Mouse (Mus musculus): ENCODE results near the gene Sec23a.
"Not testable (repeated sequence)": the region's sequence is repeated elsewhere in the genome, so short reads cannot be mapped to it uniquely, and the experiment has no call there.

Sec23a gene

DNA sequence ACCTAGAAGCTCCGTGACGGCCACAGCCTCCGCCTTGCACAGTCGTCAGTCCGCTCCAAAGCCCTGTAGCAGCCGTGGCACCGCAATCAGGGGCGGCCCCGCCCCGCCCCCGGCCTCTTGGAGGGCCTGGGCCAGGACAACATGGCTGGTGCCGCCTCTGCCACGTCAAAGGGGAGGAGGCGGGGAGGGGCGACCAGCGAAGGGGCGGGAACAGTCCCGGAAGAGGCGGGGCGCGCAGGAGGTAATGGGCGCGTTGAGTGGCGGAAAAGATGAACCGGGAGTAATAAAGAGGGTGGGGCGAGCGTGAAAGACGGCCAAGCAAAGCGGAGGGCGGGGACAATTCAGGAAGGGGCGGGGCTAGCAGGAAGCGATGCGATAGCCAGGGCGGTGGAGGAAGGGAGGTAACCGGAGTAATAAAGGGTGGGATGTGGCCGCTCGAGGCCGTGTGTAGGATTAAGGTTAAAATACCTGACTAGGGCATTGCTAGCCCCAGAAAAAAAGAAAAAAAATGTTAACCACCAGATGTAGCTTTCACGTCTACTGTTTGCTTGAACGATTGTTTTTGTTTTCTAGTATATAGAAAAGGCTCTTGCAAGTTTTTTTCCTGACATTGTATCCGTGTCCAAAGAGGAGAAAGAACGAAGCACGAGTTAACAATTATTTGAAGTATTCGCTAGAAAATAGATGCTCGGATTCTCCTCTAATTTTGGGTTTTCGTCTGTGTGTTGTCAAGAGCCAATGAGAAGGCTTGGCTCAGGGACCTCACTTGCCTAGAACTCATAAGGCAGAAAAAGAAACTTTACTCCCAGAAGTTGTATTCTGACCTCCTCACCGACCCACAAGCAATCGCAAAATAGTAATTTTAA is at the start of gene Sec23a:
Gene Sec23a, minus strand, starts transcription at position 174 of the 866 bp plus-strand sequence.
- DNase-seq: peak; percentile 99

DNA sequence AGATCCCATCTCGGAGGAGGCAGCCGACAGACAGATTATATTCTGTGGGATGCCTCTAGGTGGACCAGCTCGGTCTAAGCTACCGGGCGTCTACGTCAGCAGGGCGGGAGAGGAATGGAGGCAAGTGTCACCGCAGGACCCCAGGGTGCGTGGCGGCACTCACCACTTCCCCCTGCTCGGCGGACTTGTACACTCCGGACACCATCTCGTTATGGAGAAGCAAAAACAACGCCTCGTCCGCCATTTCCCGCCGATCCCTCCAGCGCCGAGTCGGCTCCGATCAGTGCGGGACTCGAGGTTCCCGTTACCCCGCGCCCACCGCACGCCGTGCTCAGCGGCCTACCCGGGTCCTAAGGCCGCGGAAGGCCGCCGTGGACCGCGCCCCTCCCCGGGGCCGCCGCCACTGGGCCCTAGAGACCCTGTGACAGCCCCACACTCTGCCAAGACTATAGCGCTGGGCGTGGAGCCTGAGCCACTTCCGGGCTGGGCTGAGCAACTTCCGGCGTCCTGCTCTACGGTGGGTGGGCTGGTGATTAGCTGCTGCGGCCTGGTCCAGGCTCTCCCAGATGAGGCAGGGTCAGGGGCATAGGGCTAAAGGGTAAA is 49.3 kb upstream of the Sec23a start, which contains the start of gene Trappc6b:
Gene Trappc6b, minus strand, starts transcription at position 480 of the 603 bp plus-strand sequence.
- DNase-seq: peak; percentile 82

DNA sequence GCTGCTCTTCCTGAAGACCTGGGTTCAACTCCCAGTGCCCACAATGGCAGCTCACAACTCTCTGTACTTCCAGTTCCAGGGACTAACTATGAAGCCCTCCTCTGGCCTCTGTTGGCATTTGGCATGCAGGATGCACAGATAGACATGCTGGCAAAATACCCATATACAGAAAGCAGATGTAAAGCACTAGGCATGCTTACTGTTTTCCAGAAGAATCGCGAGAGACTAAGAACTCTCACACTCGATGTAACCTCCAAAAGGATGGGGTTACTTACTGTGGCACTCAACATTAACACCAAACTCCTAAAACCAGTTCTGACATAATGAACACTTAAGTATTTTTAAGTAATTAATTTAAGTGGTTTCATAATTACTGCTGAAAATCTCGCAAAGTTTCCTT is 48.5 kb upstream of the Sec23a start:
- DNase-seq: no peak

DNA sequence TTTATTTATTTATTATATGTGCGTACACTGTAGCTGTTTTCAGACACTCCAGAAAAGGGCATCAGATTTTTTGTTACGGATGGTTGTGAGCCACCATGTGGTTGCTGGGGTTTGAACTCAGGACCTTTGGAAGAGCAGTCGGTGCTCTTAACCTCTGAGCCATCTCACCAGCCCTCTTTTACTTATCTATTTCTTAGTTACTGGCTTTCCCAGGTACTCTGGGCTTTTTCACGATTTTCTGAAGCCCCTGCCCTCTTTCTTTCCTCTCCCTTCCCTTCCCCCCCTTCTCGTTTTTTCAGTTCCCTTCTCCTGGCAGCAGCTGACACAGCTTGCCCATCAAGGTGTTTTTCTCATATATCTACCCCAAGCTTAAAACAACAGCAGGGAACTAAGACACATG is 46.4 kb upstream of the Sec23a start:
- DNase-seq: not testable (repeated sequence)

DNA sequence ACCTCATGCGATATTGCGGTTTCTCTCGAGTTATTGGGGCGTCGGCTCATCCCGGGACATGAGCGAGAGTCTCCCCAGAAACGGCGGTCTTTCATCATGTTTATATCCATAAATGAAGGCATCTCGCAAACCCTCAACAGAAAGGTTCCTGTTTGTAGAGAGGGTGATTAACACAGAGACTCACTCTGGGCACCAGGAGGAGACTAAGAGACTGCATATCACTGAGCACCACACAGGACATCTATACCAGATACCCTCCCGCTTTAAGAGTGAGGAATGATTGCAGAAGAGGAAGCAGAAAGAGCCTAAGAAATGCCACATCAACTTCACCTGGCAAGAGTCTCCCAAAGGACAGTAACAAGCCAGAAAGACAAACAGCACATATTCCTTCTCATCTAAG is 44.4 kb upstream of the Sec23a start:
- no peak for DNase-seq

DNA sequence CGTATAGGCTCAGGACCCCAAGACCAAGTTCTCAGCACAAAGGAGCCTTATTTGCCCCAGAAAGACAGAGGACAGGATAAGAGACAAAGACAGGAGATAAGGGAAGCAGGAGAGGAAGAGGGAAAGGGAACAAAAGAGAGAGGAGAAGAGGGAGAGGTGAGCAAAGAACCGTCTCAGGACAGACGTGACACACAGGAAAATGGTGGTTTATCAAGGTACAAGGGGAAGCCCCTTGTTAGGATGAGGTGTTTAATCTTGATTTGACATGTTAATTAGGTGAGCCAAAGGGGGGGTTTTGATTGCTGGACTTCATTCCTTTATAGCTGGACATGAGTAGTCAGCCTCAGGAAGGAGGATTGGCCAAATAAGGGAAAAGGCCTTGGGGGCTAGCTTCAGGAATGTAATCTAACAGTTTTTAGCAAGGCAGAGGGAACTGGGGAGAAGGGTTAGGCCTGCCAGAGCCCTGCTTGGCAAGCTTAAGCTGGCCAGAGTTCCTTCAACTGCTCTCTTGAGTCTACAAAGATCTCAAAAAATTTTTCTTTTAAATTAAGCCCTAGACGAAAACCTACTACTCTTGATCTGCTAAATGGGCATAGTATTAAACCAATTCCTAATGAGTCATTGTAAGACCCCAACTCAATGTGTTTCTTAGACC is 43.5 kb upstream of the Sec23a start:
- no peak for DNase-seq

DNA sequence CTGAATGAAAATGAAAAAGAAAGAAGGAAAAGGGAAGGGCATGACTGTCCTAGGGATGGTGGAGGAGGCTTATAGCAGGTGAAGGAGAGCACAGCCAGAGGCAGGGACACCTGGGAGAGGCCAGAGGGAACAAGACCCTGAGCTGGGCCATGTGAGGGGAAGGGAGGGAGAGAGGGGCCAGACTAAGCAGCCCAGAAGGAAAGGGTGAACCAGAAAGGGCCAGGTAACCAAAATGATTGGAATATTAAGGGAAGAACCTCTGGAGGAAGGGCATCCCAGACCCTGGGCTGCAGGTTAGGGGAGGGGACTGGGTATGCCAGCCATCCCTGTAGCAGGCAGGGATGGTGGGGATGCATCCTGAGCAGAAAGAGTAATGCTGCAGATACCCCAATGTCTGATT is 42.2 kb upstream of the Sec23a start:
- no peak for DNase-seq

DNA sequence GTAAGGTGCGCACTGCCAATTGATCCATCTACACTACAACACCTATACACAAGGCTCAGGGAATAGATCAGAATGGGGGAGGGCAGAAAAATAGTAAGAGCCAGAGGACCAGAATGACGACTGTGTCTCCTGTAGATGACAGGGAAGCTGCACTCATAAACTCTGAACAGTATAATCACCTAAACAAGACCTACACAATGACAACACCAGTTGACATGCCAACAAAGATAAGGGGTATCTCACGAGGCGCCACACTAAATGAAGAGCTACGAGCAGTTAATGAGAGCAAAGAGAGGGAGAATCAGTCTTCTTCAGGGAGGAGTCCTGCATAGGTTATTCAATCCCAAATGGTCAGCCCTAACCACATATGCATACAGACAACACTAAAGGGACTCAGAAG is 41.3 kb upstream of the Sec23a start:
- DNase-seq: no peak

DNA sequence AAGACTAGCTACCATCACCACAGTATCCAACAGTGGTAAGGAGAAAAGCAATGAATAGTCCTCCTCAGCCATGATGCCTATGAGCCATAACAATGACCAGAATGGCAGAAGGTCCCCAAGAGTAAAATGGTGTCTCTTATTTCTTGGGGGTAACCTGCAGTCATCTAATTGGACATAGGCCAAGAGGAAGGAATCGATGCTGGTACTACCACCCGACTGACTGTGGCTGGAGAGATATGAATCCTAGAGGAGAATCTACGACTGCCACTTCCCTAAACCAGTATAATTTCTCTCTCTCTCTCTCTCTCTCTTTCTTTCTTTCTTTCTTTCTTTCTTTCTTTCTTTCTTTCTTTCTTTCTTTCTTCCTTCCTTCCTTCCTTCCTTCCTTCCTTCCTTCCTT is 40.7 kb upstream of the Sec23a start:
- no peak for DNase-seq

DNA sequence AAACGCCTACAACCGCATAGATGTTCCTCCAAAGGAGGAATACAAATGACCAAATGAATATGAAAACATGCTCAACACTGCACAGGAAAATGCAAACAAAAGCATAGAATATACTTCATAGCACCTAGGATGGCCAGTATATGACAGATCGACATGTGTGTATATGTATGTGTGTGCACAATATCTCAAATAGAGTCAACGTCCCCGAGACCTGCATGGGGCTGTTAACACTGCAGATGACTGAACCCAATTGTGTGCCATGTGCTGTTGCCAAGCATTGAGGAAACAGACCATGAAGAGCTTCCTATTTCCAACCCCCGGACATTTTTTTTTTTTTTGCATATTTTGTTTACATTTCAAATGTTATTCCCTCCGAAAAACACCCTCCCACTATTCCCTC is 29.0 kb upstream of the Sec23a start:
- no peak for DNase-seq

DNA sequence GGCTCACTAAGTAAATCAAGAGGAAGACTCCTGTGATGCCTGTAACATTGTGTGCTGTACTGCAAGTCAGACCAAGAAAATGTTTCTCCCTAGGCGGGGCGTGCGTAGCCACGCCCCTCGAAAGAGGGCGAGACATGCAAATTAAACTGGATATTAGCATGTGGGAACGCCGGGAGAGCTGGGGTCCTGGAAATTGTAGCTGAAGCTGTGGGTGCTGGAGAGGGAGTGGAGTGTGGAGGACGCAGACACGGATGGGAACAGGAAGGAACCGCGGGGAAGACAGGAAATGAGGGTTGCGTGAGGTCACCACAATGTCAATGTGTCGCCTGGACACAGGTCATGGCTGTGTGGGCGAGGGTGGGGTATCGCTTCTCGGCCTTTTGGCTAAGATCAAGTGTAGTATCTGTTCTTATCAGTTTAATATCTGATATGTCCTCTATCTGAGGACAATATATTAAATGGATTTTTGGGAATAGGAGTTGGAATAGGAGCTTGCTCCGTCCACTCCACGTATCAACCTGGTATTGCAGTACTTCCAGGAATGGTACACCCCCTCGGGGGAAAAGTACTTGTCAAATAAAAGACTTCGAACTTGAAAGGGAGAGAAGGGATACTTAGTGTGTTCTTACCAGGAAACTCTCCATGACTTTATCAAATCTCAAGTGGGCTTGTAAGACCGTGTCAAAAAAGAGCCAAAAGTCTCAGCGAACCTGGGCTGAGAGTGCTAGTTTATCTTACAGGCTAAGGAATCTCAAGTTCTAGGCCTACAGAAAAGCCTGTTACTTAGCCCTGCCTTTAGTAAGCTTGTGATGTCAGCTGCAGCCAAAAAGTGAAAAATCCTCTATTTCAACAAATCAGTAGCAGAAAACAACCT is 28.4 kb upstream of the Sec23a start:
- DNase-seq: peak; percentile 37

DNA sequence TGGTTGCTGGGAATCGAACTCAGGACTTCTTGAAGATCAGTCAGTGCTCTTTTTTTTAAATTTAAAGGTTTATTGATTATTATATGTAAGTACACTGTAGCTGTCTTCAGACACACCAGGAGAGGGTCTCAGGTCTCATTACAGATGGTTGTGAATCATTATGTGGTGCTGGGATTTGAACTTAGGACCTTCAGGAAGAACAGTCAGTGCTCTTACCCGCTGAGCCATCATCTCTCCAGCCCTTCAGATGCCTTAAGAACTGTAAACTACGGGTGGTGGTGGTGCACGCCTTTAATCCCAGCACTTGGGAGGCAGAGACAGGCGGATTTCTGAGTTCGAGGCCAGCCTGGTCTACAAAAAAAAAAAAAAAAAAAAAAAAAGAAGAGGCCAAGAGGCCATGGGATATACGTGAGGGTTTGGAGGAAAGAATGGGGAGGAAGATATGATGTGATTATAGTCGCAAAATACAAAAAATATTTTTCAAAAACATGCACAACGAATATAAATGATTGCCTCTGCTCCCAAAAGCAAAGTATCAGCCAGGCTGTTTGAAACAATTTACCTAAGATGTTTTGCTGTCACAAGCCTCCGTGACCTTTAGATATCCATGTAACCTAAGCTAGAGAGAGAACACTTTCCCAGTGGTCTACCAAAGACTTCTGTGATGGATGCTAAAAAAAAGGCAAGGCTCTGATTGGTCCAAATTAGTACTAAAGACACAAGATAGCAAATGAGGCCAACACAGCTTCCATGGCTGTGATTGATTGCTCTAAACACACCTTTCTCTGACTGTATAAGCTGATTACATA is 27.5 kb upstream of the Sec23a start:
- DNase-seq: no peak

DNA sequence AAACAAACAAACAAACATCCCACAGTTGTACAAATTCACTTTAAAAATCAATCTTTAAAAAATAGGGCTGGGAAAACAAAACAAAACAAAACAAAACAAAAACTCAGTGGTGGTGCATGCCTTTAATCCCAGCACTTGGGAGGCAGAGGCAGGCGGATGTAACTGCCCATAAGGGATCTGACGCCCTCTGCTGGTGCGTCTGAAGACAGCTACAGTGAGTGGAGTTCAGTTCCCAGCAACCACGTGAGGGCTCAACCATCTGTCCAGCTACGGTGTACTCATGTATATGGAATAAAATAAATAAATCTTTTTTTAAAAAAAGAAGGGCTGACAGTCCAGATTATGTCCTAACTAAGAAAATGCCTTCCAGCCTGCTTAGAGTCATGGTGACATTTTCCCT is 20.3 kb upstream of the Sec23a start:
- no peak for DNase-seq

DNA sequence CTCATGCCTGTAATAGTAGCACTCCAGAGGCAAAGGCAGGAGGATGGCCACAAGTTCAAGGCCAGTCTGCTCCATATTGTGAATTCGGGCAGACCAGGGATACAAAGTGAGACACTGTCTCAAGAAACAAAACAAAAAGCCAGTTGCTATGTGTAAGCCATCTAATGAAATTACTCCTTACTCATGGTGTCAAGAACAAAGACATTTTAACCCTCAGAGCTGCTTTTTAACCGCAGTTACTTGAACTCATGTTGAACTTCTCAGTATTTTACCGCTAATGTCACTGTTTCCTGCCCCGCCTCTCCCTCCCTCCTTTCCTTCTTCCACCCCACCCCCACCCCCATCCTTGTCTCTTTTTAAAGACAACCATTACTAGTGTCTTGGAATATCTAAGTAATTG is 9.5 kb upstream of the Sec23a start:
- DNase-seq: no peak

DNA sequence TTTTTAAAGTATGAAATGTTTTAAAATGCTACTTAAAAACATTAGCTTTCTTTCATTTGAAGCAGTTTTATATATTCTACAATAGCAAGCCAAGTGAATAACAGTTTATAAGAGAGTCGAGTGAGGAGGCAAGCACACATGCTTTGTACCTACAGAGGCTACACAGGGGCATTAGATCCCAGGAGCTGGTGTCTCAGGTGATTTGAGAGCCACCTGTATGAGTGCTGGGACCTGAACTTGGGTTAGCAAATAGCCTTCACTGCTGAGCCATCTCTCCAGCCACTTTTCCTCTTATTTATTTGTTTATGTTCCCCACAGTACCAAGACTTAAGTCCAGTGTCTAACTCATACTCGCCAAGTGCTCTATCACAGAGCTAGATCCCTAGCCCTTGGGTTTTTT is 8.1 kb upstream of the Sec23a start:
- DNase-seq: no peak

DNA sequence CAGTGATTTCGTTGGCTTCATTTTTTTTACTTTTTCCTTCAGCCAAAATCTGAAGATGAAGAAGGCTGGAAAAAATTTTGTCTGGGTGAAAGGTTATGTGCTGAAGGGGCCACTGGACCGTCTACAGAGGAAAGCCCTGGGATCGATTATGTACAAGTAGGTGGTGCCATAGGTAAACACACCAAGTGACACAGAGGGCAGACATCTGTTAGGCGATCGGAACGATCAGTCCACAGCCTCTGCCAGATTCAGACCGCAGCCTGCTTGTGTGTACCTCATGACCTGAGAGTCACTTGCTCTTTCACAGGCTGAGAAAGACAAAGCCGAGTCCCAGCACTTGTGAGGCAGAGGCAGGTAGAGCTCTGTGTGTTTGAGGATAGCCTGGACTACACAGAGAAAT is 6.2 kb upstream of the Sec23a start:
- DNase-seq: no peak

DNA sequence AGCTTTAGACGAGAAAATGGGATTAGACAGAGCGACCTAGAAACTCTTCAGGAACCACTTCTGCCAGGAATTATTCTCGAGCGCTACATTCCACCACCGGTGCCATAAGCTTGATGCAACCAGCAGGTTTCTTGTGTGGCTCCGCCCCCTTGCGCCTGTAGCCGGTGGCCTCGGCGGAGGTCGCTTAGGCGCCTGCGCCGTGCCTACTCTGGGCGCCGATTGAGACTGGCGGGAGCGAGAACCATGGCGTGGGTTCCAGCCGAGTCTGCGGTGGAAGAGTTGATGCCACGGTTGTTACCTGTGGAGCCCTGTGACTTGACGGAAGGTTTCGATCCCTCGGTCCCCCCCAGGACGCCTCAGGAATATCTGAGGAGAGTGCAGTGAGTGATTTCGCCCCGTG is 1.4 kb upstream of the Sec23a start, which contains the start of gene Gemin2:
Gene Gemin2, plus strand, starts transcription at position 160 of the 400 bp plus-strand sequence.
- peak; percentile 93 for DNase-seq

DNA sequence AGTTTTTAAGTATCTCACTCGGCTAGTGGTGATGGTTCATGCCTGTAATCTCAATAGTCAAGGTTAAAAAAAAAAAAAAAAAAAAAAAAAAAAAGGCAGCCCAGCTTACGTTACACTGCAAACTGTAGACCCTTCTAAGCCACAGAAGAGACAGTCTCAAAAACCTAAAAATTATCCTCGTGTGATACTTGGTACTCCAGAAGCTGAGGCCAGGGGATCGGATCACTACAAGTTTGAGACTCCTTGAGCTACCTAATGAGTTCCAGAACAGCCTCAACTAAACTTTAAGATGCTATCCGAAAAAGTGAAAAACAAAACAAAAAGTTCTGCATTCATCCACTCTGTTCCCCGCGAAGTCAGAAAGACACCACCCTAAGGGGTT is 884 bp upstream of the Sec23a start:
- DNase-seq: no peak

DNA sequence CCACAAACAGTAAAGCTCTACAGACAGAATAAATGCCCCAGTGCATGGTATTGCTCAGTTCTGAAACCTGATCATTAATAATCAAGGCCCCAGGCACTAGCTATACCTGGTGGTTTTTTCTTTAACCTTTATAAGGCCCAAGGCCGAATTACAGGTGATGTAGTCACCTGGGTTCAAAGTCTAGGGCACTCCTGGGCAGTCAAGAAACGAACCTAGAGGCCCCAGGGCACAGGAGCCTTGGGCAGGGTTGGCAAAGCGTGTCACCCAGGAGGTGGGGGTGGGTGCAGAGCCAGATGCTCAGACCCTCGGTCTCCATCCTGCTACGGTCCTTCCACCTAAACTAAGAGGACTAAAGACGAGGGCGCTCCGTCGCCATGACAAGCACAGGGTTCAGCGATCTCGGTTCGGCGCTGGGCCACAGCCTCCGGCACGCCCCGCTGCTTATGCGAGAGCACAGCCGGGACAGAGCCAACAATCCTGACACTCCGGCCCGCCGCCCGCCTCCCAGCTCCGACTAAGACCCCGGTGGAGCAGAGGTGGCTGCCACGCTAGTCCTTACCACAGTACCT is 458 bp downstream of the Sec23a start:
- DNase-seq: no peak

DNA sequence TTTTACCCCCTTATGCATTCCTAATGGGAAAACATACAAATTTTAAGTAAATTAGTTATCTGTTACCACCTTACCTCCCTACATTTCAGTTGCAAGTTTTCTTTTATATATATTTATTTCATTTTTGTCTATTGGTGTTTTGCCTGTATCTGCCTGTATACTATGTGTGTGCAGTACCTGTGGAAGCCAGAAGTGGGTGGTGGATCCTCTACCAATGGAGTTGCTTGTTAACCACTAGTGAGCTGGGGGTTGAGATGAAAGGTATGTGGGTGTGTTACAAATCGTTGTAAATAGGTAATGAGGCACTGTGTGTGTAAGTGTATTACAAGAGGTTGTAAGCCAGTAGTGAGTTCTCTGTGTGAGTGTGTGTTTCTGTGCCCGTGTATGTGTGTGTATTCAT is 1.3 kb downstream of the Sec23a start:
- peak; percentile 7 for DNase-seq

DNA sequence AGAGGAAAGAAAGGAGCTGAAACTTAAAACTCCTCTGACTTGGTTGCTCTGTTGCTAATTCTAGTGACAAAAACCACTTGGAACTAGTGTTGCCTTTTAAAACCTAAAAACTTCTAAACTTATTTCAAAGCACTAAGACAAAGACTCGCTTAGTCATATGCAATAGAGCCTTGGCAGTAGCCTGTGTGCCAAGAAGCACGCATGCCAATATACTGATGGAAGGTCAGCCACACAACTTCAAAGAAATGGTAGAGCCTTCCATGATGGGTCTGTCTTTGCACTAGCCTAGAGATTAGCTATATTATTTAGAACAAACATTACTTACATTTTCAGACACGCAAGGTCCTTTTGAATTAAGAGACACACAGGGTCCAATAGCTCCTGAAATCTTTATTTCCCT is 26.1 kb downstream of the Sec23a start:
- DNase-seq: no peak

Measured in lung, postnatal 14 days (tissue).